Mouse (Mus musculus) A20 (cell line): ENCODE results near the gene Vmn1r193.
"Not testable (repeated sequence)": the region's sequence is repeated elsewhere in the genome, so short reads cannot be mapped to it uniquely, and the experiment has no call there.

ENCODE experiments used
- DNase-seq: peaks from one replicate; pipeline ENCODE4 v3.0.0-alpha.2; 2011; ENCODE audit warnings: low read depth, low spot score

Gene Vmn1r193

DNA sequence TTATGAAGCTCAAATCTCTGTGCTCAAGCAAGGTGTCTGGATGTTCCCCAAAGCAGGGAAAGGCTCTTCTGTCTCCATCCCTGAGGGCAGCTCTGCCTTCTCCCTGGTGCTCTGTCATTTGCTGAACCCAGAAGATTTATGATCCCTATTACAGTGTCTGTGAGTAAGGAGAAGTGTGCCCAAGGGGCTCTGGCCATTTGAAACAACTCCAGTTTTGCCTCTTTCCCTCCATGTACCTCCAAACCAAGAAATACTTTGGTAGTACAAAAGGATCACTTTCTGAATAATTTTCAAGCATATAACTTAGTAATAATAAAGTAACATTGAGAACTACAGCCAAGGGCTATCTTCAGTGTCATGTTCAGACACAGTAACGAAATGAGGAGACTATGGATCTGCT, at the start of gene Vmn1r193:
TSS of gene Vmn1r193 (minus strand) at position 101 of the 400 bp plus-strand sequence.
- DNase-seq = not testable (repeated sequence)

DNA sequence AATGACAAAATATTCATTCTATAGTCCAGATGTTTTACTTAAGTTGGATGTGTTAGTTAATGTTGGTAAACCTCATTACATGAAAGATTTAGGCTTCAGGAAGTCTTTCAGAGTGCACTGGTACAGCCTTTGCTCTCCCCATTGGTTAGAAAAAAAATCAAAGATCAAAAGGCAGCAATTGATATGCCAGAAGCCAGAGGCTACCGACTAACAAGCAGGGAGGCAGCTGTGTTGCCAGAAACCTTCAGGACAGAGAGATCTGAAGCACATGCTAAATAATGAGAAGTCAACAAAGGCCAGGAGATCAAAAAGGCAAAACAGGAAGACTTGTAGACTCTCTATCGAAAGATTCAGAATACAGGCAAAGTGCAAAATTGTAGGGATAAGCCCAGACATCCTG, 48.8 kb upstream of the Vmn1r193 start:
- no peak for DNase-seq

DNA sequence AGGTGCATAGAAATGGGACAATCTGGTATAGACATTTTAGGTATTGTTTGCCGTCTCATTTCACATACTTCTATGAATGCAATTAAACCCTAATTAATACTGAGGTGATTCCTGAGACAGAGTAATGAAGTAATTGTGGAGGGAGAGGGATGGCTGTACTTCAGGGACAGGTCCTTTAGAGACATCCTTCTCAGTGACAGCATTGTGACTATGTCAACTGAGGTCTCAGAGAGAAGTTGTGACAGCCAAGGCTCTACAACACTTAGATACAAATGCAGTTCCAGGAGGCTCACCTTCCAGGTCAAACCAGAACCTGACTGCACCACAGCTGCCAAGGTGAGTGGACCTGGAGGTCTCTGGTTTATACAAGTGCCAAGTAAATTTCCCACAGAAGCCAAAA, 47.3 kb upstream of the Vmn1r193 start, which contains the start of gene Vmn1r195:
TSS of gene Vmn1r195 (plus strand) at position 301 of the 400 bp plus-strand sequence.
- not testable (repeated sequence) for DNase-seq

DNA sequence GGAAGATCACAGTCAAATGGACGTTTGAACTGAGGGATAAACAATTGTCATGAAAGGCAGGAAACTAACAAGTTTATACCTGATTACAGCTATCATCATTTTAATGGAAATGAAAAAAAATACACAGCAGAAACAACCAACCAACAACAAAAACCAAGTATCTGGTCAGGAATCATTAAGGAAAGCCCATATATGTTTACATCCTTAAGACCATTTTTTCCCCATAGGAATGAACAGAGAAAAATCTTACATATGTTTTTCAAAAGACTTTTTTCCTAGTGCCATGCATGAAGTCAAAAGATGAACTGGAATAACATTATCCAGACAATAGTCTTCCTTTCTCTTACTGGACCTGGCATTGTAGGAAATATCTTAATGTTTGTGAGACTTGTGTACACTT, 21.0 kb upstream of the Vmn1r193 start, which contains the start of gene Vmn1r194:
TSS of gene Vmn1r194 (plus strand) at position 301 of the 400 bp plus-strand sequence.
- DNase-seq = no peak

DNA sequence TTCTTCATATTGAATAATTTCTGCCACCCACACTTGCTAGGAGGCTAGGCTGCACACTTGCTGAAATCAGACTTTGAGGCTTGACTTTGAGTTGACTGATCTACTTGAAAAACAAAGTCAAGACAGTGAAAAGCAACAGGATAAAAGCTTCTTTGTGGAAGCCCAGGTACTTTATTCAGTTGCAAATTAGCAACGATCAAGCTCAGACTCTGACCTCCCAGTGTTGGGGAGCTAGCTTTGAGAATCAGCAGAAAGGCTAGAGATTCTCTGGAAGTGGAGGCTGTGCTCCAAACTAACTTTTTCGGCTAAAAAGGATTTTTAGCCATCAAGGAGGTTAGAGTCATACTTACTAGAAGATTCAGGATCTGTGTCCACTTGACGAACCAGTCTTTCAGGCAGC, 30.2 kb downstream of the Vmn1r193 start:
- DNase-seq = not testable (repeated sequence)

DNA sequence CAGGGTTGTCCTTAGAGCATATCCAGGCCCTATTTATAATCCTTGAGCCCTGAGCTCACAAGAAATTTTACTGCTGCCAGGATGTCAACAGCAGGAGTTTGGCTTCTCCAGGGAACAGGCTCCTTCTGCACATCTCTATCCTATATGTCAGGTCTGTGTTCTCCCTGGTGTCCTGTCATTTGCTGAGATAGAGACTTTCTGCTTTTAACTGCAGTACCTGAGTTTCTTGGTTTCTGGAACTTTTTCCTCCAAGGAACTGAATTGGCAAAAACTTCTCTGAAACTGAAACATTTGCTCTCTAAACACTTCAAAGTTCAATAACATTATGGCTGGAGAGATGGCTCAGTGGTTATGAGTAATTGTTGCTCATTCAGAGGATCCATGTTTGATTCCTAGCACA, 31.9 kb downstream of the Vmn1r193 start, which contains the start of gene Vmn1r192:
TSS of gene Vmn1r192 (minus strand) at position 101 of the 400 bp plus-strand sequence.
- DNase-seq = no peak

DNA sequence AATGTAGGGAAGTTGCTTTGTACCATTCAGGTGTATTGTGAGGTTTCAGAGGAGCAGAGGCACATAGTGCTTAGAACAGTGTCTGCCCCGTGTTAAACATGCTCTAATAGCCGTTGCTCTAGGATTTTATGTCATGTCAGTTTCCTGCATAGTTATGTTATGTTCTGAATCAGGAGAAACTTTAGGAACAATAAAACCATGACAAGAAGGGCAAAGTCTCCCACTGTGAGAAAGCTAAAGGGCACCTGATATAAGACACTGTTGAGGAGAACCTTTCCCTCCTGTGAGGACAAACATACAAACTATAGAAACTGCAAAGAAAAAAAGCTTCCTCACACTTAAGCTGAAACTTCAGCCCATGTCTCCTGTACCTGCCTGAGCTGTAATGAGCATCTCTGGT, 32.6 kb downstream of the Vmn1r193 start:
- no peak for DNase-seq

DNA sequence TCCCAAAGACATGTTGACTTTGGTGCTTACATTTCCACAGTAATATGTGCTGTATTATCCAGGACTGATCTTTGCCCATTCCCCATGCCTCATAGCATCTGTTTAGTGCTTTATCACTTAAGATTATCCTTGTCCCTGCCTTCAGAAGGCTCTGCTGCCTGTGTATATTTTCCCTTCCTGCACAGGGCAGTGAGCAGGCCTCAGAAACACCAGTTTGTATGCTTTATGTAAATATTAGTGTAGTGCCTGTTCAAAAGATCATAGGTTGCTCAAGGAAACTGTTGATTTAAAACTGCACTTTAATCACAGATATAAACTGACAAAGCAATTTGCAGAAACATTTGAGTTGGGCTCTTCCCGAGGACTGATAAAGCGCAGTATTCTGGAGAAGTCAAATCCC, 33.6 kb downstream of the Vmn1r193 start:
- DNase-seq = no peak

DNA sequence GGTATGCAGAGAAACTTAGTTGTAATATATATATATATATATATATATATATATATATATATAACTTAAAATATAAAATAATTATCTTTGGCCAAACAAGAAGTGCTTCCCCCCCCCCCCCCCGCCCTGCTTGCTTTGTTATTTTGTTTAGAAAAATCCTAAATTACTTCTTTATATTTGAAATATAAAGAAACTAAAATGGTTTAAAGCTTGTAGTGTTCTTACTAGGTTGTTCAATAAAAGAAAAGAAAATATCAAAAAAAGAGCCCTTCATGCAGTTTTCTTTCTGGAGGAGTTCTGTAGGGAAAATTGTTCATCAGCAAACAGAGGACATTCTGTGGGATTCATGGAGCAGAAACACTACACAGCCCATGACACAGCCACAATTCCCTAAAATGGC, 39.1 kb downstream of the Vmn1r193 start, which contains the start of gene Vmn1r191:
TSS of gene Vmn1r191 (minus strand) at position 101 of the 400 bp plus-strand sequence.
- no peak for DNase-seq

DNA sequence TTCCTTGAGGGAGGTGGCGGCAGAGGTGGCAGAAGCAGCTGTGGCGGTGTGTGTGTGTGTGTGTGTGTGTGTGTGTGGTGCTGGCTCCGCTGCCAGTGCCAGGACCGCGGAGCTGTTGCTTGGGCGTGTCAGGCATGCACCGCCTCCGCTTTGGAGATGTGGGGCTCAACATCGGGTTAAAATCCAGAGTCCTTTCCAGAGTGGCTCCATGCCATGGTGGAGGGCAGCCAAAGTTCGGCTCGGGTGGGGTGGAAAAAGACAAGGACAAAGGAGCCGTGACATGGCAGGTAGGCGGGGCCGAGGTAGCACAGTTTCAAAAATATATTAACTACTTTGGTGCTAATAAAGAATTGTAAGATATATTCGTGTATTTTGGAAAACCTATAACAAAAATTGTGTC, 54.5 kb downstream of the Vmn1r193 start:
- DNase-seq = no peak
